ENCODE assay signal across 25 mouse cellular contexts in genomic region chr13:52189382-52189923, GRCm38 (mm10).
A peak's percentile ranks its signal among the peaks of the same experiment; 100 is the strongest.
DNase-seq lines count a peak whose midpoint lies in the region; ATAC-seq and TF ChIP-seq lines count a peak whose summit lies in the region.
"Had no signal": no experiment of that assay in that cellular context is flagged by ENCODE, and none has a peak within 500 bp of the region (broad histone marks: within the 10 kb centered on the region; RNA-seq: fewer than 3 reads in every experiment).

No protein-coding gene starts in this region.

- H3K36me3 ChIP-seq in lung, postnatal 0 days (ENCODE audit: insufficient read depth, low read length) = no peaks in the 10 kb centered on the region
- H3K36me3 ChIP-seq in stomach, postnatal 0 days (ENCODE audit: control insufficient read depth, insufficient read depth, low read length) = no peaks in the 10 kb centered on the region
- no peaks in the 10 kb centered on the region for H3K36me3 ChIP-seq in intestine, postnatal 0 days (ENCODE audit: control insufficient read depth, insufficient read depth)
- H3K36me3 ChIP-seq in kidney, adult 2 months (ENCODE audit: control insufficient read depth, insufficient read depth, low read length) = no peaks in the 10 kb centered on the region
- H3K36me3 ChIP-seq: embryonic facial prominence, embryonic 15.5 days; forebrain, embryonic 15.5 days; heart, embryonic 15.5 days; limb, embryonic 13.5 days; liver, embryonic 12.5 days; midbrain, embryonic 10.5 days had no signal

- H3K9me3 ChIP-seq in lung, postnatal 0 days (ENCODE audit: low read length) = no peaks in the 10 kb centered on the region
- no peaks in the 10 kb centered on the region for H3K9me3 ChIP-seq in stomach, postnatal 0 days (ENCODE audit: control insufficient read depth, low read length)
- H3K9me3 ChIP-seq in intestine, postnatal 0 days (ENCODE audit: control insufficient read depth) = no peaks in the 10 kb centered on the region
- H3K9me3 ChIP-seq: embryonic facial prominence, embryonic 15.5 days; forebrain, embryonic 15.5 days; heart, embryonic 15.5 days; limb, embryonic 13.5 days; liver, embryonic 12.5 days; midbrain, embryonic 10.5 days had no signal

- H3K4me1 ChIP-seq in lung, postnatal 0 days (ENCODE audit: insufficient read depth, low read depth, low read length) = no peaks in the 10 kb centered on the region; the same call in 1 of the 2 replicates
- no peaks in the 10 kb centered on the region for H3K4me1 ChIP-seq in stomach, postnatal 0 days (replicated peaks; ENCODE audit: control insufficient read depth, insufficient read depth)
- H3K4me1 ChIP-seq in intestine, postnatal 0 days (replicated peaks; ENCODE audit: control insufficient read depth, insufficient read depth, low read length) = no peaks in the 10 kb centered on the region; the same call in 1 of the 2 replicates
- H3K4me1 ChIP-seq in kidney, adult 2 months (ENCODE audit: control insufficient read depth, insufficient read depth, low read length) = peaks cover 4% of the 10 kb centered on the region; the same call in 1 of the 2 replicates
- H3K4me1 ChIP-seq: forebrain, embryonic 15.5 days; limb, embryonic 13.5 days; liver, embryonic 12.5 days had no signal

- ATAC-seq in lung, postnatal 0 days = 0 out of 2 replicates have a peak, but pooled peaks have one; percentile 18
- ATAC-seq in stomach, postnatal 0 days (ENCODE audit: low FRiP score, low TSS enrichment) = 0 out of 2 replicates have a peak, but pooled peaks have one; percentile 45
- ATAC-seq in intestine, postnatal 0 days = no peak
- ATAC-seq: forebrain, embryonic 15.5 days; liver, embryonic 12.5 days; midbrain, embryonic 16.5 days; Patski had no signal

- no peak overlapping the region for H3K27ac ChIP-seq in lung, postnatal 0 days (ENCODE audit: low read length)
- no peak overlapping the region for H3K27ac ChIP-seq in stomach, postnatal 0 days (replicated peaks)
- no peak overlapping the region for H3K27ac ChIP-seq in intestine, postnatal 0 days (ENCODE audit: low read depth, low read length)
- no peak overlapping the region for H3K27ac ChIP-seq in kidney, adult 2 months (ENCODE audit: insufficient read depth, low read depth, low read length)
- H3K27ac ChIP-seq: embryonic facial prominence, embryonic 15.5 days; forebrain, embryonic 15.5 days; heart, embryonic 15.5 days; kidney, postnatal 0 days; limb, embryonic 13.5 days; liver, embryonic 12.5 days; midbrain, embryonic 10.5 days had no signal

- H3K27me3 ChIP-seq in lung, postnatal 0 days (replicated peaks; ENCODE audit: insufficient read depth, low read length) = no peaks in the 10 kb centered on the region
- H3K27me3 ChIP-seq in stomach, postnatal 0 days (ENCODE audit: control insufficient read depth, insufficient read depth, low read length) = no peaks in the 10 kb centered on the region
- no peaks in the 10 kb centered on the region for H3K27me3 ChIP-seq in intestine, postnatal 0 days (replicated peaks; ENCODE audit: control insufficient read depth, insufficient read depth, low read length)
- no peaks in the 10 kb centered on the region for H3K27me3 ChIP-seq in kidney, adult 2 months (replicated peaks; ENCODE audit: control insufficient read depth, insufficient read depth, low read length)
- H3K27me3 ChIP-seq: embryonic facial prominence, embryonic 15.5 days; forebrain, embryonic 15.5 days; heart, embryonic 15.5 days; limb, embryonic 13.5 days; liver, embryonic 12.5 days; Patski had no signal

- no peak for TF ChIP-seq EP300 in lung, postnatal 0 days (IDR thresholded peaks at IDR 0.05)
- no peak for TF ChIP-seq EP300 in stomach, postnatal 0 days (optimal IDR thresholded peaks at IDR 0.05)

- H3K9ac ChIP-seq in lung, postnatal 0 days (replicated peaks; ENCODE audit: low read depth) = no peak overlapping the region
- no peak overlapping the region for H3K9ac ChIP-seq in stomach, postnatal 0 days (ENCODE audit: low read length)
- no peak overlapping the region for H3K9ac ChIP-seq in intestine, postnatal 0 days (ENCODE audit: low read depth, low read length)
- H3K9ac ChIP-seq: embryonic facial prominence, embryonic 15.5 days; forebrain, embryonic 15.5 days; heart, embryonic 15.5 days; limb, embryonic 13.5 days; liver, embryonic 12.5 days had no signal

- H3K4me2 ChIP-seq in lung, postnatal 0 days (replicated peaks; ENCODE audit: low read depth, low read length) = no peak overlapping the region
- no peak overlapping the region for H3K4me2 ChIP-seq in stomach, postnatal 0 days (replicated peaks; ENCODE audit: low read depth)
- H3K4me2 ChIP-seq in intestine, postnatal 0 days (replicated peaks; ENCODE audit: low read depth) = no peak overlapping the region
- H3K4me2 ChIP-seq: embryonic facial prominence, embryonic 15.5 days; forebrain, embryonic 15.5 days; heart, embryonic 15.5 days; limb, embryonic 13.5 days; liver, embryonic 12.5 days had no signal

- WGBS in lung, postnatal 0 days = 58% methylated on average over 10 of the region's 10 CpGs
- 67% methylated on average over 10 of the region's 10 CpGs for WGBS in stomach, postnatal 0 days
- WGBS in intestine, postnatal 0 days = 64% methylated on average over 10 of the region's 10 CpGs
- WGBS in kidney, adult 2 months = 73% methylated on average over 10 of the region's 10 CpGs

- DNase-seq in lung, postnatal 0 days (ENCODE audit: low spot score) = no peak
- no peak for DNase-seq in lung, postnatal 14 days
- DNase-seq in ES-CJ7 (ENCODE audit: low read depth, low spot score) = peak; percentile 97
- peak; percentile 63 for DNase-seq in WW6 (ENCODE audit: low read depth, low spot score)
- DNase-seq in stomach, postnatal 0 days (ENCODE audit: low spot score) = no peak
- no peak for DNase-seq in kidney, adult 2 months
- DNase-seq: cerebellum, adult 2 months; cerebellum, postnatal 25 days; gastrocnemius, postnatal 14 days; heart, postnatal 4 days; kidney, adult 11 months; layer of hippocampus, adult 9-11 months; right cerebral cortex, postnatal 14 days; thymus, postnatal 14 days had no signal

- H3K4me3 ChIP-seq in lung, postnatal 0 days (ENCODE audit: low read depth, low read length) = no peak overlapping the region
- H3K4me3 ChIP-seq in stomach, postnatal 0 days (ENCODE audit: low read depth, low read length) = no peak overlapping the region
- no peak overlapping the region for H3K4me3 ChIP-seq in intestine, postnatal 0 days (ENCODE audit: low read depth, low read length)
- no peak overlapping the region for H3K4me3 ChIP-seq in kidney, adult 2 months (ENCODE audit: insufficient read depth, low read depth, low read length)
- H3K4me3 ChIP-seq: embryonic facial prominence, embryonic 15.5 days; forebrain, embryonic 15.5 days; heart, embryonic 15.5 days; limb, embryonic 13.5 days; liver, embryonic 12.5 days; midbrain, embryonic 10.5 days; myocyte had no signal

- TF ChIP-seq CTCF in lung, postnatal 0 days (IDR thresholded peaks at IDR 0.05) = no peak
- no peak for TF ChIP-seq CTCF in stomach, postnatal 0 days (IDR thresholded peaks at IDR 0.05; ENCODE audit: low read depth)
- no peak for TF ChIP-seq CTCF in intestine, postnatal 0 days (IDR thresholded peaks at IDR 0.05; ENCODE audit: low read depth)
- no peak for TF ChIP-seq CTCF in kidney, adult 2 months (conservative IDR thresholded peaks at IDR 0.05; ENCODE audit: insufficient read depth, insufficient read length, low read depth, low read length)

- TF ChIP-seq POLR2A in kidney, adult 2 months (IDR thresholded peaks at IDR 0.05; ENCODE audit: low read depth, low read length) = no peak

Comparison
In these comparisons a context has a peak if more than half of its experiments do, and no peak if none do; other contexts are left out.
1. DNase-seq: peak in ES-CJ7 (single experiment) and WW6 (single experiment); none in lung, postnatal 0 days (single experiment), lung, postnatal 14 days (single experiment), stomach, postnatal 0 days (single experiment) and kidney, adult 2 months (single experiment).